Mouse (Mus musculus): ENCODE results near the gene Elavl3.

Gene Elavl3

GRCm38 (mm10) chr9:22002194-22003162, 49.3 kb downstream of the Elavl3 start, which contains the start of the genes Ccdc151 and Prkcsh:
Gene Ccdc151, minus strand, starts transcription at chr9:22002634.
Gene Prkcsh, plus strand, starts transcription at chr9:22002806.
- peak; percentile 99 for DNase-seq (ENCODE audit: low spot score)

GRCm38 (mm10) chr9:22001633-22002032, 50.2 kb downstream of the Elavl3 start:
- DNase-seq (ENCODE audit: low spot score) = no peak

GRCm38 (mm10) chr9:22000296-22000695, 51.5 kb downstream of the Elavl3 start:
- no peak for DNase-seq (ENCODE audit: low spot score)

- no peak for DNase-seq (ENCODE audit: low spot score)
These were observed 55.5 kb downstream of the Elavl3 start for GRCm38 (mm10) chr9:21996178-21996867.

GRCm38 (mm10) chr9:21992227-21992626, 59.6 kb downstream of the Elavl3 start:
- no peak for DNase-seq (ENCODE audit: low spot score)

GRCm38 (mm10) chr9:21989230-21990110, 62.4 kb downstream of the Elavl3 start, which contains the start of gene Rgl3:
Gene Rgl3, minus strand, starts transcription at chr9:21989446.
- DNase-seq (ENCODE audit: low spot score) = no peak

- no peak for DNase-seq (ENCODE audit: low spot score)
These were observed 63.3 kb downstream of the Elavl3 start for GRCm38 (mm10) chr9:21988421-21989101.

GRCm38 (mm10) chr9:21987592-21988342, 64.1 kb downstream of the Elavl3 start:
- DNase-seq (ENCODE audit: low spot score) = no peak

- no peak for DNase-seq (ENCODE audit: low spot score)
These were observed 67.9 kb downstream of the Elavl3 start for GRCm38 (mm10) chr9:21983911-21984310.

- no peak for DNase-seq (ENCODE audit: low spot score)
These were observed 73.3 kb downstream of the Elavl3 start for GRCm38 (mm10) chr9:21978398-21979128.

- no peak for DNase-seq (ENCODE audit: low spot score)
These were observed 73.9 kb downstream of the Elavl3 start for GRCm38 (mm10) chr9:21977972-21978371.

- DNase-seq (ENCODE audit: low spot score) = no peak
These were observed 74.5 kb downstream of the Elavl3 start for GRCm38 (mm10) chr9:21977331-21977730.

GRCm38 (mm10) chr9:21976626-21977175, 75.1 kb downstream of the Elavl3 start:
- no peak for DNase-seq (ENCODE audit: low spot score)

- DNase-seq (ENCODE audit: low spot score) = no peak
These were observed 82.5 kb downstream of the Elavl3 start for GRCm38 (mm10) chr9:21969304-21969703.

GRCm38 (mm10) chr9:21968883-21969282, 82.9 kb downstream of the Elavl3 start:
- DNase-seq (ENCODE audit: low spot score) = no peak

Data from c-Kit-positive CD71-positive TER-119-positive erythroid progenitor cells, embryonic 14.5 days (primary cell).